Mouse (Mus musculus) v-Abl transformed pro-B cells (cell line): Measurements from ENCODE around the gene Rccd1.

ENCODE experiments used
- in situ Hi-C, 2 experiments: fragments of 400-800 bp; cut with MboI; formaldehyde crosslinking; loops; one replicate each; pipeline ENCODE4 v1.15.1; 2025; ENCODE audit not compliant: unreplicated experiment in 2 of 2

The Rccd1 gene

DNA sequence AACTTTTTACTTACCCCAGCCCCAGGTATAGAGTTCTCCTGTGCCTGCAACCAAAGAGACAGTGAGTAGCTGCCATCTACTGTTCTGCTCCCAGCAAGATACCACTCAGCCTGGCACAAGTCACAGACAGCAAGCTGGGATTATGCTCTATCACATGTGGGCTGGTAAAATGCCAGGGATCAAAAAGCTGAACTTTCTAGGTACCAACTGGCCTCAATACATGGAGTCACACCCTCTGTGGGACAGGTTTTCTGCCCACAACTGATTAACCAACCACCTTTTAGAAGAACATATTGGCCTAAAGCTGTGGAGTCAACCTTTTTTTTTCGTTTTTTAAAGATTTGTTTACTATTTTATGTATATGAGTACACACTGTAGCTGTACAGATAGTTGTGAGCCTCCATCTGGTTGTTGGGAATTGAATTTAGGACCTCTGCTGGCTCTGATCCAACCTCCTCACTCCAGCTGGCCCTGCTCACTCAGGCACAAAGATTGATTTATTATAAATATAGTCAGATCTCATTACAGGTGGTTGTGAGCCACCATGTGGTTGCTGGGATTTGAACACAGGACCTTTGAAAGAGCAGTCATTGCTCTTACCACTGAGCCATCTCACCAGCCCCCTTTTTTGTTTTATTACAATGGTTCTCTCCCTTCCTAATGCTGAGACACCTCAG is 6.7 kb downstream of the Rccd1 start:
- in situ Hi-C loops: loop anchor here in 1 of 2 experiments (25.0 kb wide), 1 partner anchor 530 kb away; the partner anchor contains the start of gene Mesp1

GRCm38 (mm10) chr7:80315733-80316132 is 8.5 kb downstream of the Rccd1 start:
- in situ Hi-C loops: loop anchor here in 1 of 2 experiments (25.0 kb wide), 1 partner anchor 528 kb away; the partner anchor contains the start of gene Mesp1

GRCm38 (mm10) chr7:80310771-80311170 is 13.5 kb downstream of the Rccd1 start:
- in situ Hi-C loops: loop anchor here in 1 of 2 experiments (25.0 kb wide), 1 partner anchor 523 kb away; the partner anchor contains the start of gene Mesp1

- in situ Hi-C loops: loop anchor here in 1 of 2 experiments (25.0 kb wide), 1 partner anchor 520 kb away; the partner anchor contains the start of gene Mesp1
Observed at GRCm38 (mm10) chr7:80307766-80308165, 16.5 kb downstream of the Rccd1 start.

DNA sequence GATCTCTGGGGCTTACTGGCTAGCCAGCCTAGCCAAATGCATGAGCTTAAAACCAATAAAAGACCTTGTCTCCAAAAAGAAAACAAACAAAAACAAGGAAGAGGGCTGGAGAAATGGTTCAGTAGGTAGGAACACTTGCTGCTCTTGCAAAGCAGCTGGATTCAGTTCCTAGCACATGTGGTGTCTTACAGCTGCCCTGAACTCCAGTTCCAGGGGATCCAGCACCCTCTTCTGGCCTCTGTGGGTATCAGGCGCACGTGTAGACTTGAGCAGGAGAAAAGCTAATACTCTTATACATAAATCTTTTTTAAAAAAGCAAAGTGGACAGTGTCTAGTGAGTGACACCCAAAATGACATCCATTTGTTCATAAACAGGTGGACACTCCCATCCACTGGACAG is 22.7 kb downstream of the Rccd1 start:
- in situ Hi-C loops: loop anchor here in 1 of 2 experiments (25.0 kb wide), 1 partner anchor 514 kb away; the partner anchor contains the start of gene Mesp1

- in situ Hi-C loops: no loop called here
Observed at GRCm38 (mm10) chr7:80299568-80299967, 24.7 kb downstream of the Rccd1 start.

DNA sequence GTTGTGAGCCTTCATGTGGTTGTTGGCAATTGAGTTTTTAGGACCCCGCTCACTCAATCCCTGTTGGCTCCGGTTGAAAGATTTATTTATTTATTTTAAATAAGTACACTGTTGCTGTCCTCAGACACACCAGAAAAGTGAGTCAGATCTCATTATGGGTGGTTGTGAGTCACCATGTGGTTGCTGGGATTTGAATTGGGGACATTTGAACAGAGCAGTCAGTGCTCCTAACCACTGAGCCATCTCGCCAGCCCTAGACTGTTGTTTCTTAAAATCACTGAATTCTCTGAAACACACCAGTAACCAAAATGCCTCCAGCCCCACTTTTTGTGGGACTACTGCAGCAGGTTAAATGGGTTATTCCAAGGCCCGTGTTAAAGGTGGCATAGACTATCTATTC is 25.5 kb downstream of the Rccd1 start:
- in situ Hi-C loops: no loop called here

DNA sequence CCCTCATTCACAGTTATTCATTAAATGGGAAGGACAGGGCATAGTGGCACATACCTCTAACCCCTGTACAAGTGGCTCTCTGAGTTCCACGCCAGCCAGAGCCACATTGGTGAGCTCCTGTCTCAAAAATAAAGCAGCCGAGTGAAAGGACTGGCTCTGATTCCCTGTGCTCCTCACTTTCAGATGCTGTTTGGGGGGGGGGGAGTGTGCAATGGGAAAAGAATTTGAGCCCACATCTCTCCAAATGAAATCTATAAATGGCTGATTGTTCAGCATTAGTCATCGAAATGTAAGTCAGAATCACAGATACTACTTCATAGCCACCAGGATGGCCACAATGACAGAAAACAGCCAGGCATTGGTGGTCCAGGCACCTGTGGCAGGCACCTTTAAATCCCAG is 27.2 kb downstream of the Rccd1 start:
- in situ Hi-C loops: no loop called here

- in situ Hi-C loops: no loop called here
Observed at GRCm38 (mm10) chr7:80296462-80296861, 27.8 kb downstream of the Rccd1 start.

DNA sequence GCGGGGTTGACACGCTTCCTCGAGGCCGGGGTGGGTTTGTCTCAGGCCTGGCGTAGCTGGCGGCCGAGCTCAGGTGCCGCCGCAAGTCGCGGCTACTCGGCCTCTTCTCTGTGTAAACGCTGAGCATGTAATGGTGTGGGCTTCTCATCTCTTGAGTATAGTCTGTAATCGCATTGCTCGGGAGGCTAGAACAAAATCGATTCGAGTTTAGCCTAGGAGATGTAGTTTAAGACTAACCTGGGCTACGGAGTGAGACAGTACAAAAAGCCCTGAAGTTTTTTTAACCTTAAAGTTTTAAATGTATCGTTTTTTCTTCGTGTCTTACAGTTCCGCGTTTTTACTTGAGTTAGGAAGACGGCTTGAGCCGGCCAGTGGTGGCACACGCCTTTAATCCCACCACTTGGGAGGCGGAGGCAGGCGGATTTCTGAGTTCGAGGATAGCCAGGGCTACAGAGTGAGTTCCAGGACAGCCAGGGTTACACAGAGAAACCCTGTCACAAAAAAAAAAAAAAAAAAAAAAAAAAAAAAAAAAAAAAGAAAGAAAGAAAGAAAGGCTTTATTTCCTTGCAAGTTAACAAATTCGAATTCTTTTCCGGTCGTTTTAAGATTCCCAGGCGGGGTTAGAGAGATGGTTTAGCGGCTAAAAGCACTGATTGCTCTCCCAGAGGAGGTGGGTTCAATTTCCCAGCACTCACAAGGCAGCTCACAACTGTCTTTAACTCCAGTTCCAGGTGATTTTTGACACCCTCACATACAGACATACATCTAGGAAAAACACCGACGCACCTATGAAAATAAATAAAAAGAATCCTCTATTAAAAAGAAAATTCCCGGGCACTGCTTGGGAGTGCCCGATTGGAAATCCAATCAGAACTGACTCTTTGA is 29.2 kb downstream of the Rccd1 start:
- in situ Hi-C loops: no loop called here

GRCm38 (mm10) chr7:80294062-80294763 is 30.0 kb downstream of the Rccd1 start, which contains the start of gene Prc1:
TSS of gene Prc1 (plus strand) at chr7:80294450.
- in situ Hi-C loops: no loop called here

- in situ Hi-C loops: no loop called here
Observed at GRCm38 (mm10) chr7:80287736-80288135, 36.5 kb downstream of the Rccd1 start.

- in situ Hi-C loops: no loop called here
Observed at GRCm38 (mm10) chr7:80285725-80286124, 38.5 kb downstream of the Rccd1 start.

- in situ Hi-C loops: no loop called here
Observed at GRCm38 (mm10) chr7:80284391-80284790, 39.9 kb downstream of the Rccd1 start.

DNA sequence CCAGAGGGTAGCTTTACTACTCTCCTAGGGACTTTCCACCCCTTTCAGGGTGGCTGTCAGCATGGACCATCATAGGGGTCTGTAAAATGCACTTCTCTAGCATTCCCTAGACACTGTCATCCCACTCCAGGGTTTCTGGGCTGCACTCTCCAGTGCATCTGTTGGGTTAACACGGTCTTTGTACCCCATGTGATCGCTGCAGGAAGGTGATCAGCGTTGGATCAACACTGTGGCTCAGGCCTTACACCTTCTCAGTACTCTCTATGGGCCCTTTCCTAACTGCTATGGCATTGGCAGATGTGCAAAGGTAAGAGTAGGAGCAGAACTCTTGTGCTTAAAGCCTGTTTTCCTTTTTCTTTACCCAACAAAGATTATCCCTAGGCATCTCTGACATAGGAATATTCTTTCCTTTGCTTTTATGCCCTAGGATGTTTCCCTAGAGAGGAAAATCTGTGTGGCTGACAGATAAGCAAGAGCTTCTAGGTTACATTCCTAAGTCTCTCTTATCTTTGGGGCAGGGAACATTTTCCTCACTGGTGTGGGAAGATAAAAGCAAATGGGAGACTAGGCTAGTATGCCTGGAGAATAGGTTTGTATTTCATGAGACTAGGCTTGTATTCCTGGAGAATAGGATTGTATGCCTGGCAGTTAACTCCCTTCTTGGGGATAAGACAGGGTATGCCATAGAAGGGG is 40.9 kb downstream of the Rccd1 start:
- in situ Hi-C loops: no loop called here

- in situ Hi-C loops: no loop called here
Observed at GRCm38 (mm10) chr7:80281646-80282045, 42.6 kb downstream of the Rccd1 start.

- in situ Hi-C loops: no loop called here
Observed at GRCm38 (mm10) chr7:80280998-80281397, 43.3 kb downstream of the Rccd1 start.

DNA sequence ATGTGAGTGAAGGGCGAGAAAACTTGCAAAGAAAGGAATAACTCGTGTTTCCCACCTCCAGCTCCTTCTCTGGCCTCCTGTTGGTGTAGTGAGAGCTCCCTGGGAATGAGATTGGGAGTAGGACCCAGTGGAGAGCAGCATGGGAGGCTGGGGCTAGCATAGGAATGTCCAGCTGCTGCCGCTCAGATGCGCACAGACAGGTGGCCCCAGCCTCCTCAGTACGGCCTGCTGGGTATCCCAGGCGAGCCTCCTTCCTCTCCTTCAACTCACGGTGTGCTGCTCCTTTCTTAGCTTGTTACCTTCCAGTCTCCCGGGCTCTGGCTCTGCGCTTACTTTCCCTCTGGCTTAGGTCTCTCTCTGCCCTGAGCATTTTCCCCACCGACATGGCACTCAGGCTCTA is 44.2 kb downstream of the Rccd1 start:
- in situ Hi-C loops: no loop called here

GRCm38 (mm10) chr7:80276374-80276773 is 47.9 kb downstream of the Rccd1 start:
- in situ Hi-C loops: no loop called here

- in situ Hi-C loops: no loop called here
Observed at GRCm38 (mm10) chr7:80273456-80273855, 50.8 kb downstream of the Rccd1 start.
